Mouse (Mus musculus) spleen, adult 2 months (tissue): ENCODE results near the gene Prss12. TPM values are rescaled to one million over a fixed set of nuclear protein-coding genes. Genes with fewer than 3 reads are reported as not detected.

Source experiments
- DNase-seq, 2 experiments: peaks; one replicate each; pipeline versions ENCODE4 v3.0.0 to v3.0.0-alpha.2; 2012 to 2021; ENCODE audit warnings: low spot score in 2 of 2, low read depth in 1 of 2
- H3K27ac ChIP-seq: fragments of 200-500 bp; 2 replicates; pipeline ENCODE4 v1.5.1; 2012; ENCODE audit warnings: low read length, inconsistent platforms; ENCODE audit not compliant: insufficient read depth
- H3K27me3 ChIP-seq: fragments of 200-500 bp; 2 replicates; pipeline ENCODE4 v1.6.1; 2012; ENCODE audit warnings: mild to moderate bottlenecking, moderate library complexity, low read length, inconsistent platforms; ENCODE audit not compliant: control insufficient read depth, insufficient read depth
- H3K36me3 ChIP-seq: fragments of 200-500 bp; 2 replicates; pipeline ENCODE4 v1.6.1; 2012; ENCODE audit warnings: mild to moderate bottlenecking, low read length, inconsistent platforms; ENCODE audit not compliant: control insufficient read depth, insufficient read depth
- H3K4me1 ChIP-seq: fragments of 200-500 bp; 2 replicates; pipeline ENCODE4 v1.6.1; 2011; ENCODE audit warnings: inconsistent platforms; ENCODE audit not compliant: control insufficient read depth, insufficient read depth, insufficient read length
- H3K4me3 ChIP-seq: fragments of 200-500 bp; 2 replicates; pipeline ENCODE4 v1.5.1; 2011; ENCODE audit warnings: mild to moderate bottlenecking, inconsistent platforms; ENCODE audit not compliant: insufficient read depth, insufficient read length; ENCODE audit errors: extremely low read depth
- CTCF ChIP-seq: fragments of 200-500 bp; IDR thresholded peaks from 2 replicates; pipeline ENCODE4 v1.5.1; 2011; ENCODE audit warnings: mild to moderate bottlenecking, inconsistent platforms; ENCODE audit not compliant: insufficient read depth, insufficient read length, insufficient replicate concordance; ENCODE audit errors: extremely low read depth
- POLR2A ChIP-seq: fragments of 200-500 bp; IDR thresholded peaks from 2 replicates; pipeline ENCODE4 v1.6.1; 2011; ENCODE audit warnings: low read depth, low read length, inconsistent platforms
- WGBS: fragments of 180-500 bp; shearing (Covaris S2); methylation state at CpG from one replicate; pipeline ENCODE4 v1.1.7; 2018; 5-methylcytosine and 5-hydroxymethylcytosine counted together
- polyA plus RNA-seq: library from polyadenylated mRNA; depleted of rRNA; stranded (reverse); fragments of >200 nt; gene quantifications from 2 replicates; pipeline ENCODE4 v1.2.3, GENCODE M21; 2012

The Prss12 gene
- polyA plus RNA-seq, 1 experiment = 1.9 TPM

GRCm38 (mm10) chr3:123428005-123428404, 18.7 kb upstream of the Prss12 start:
- TF ChIP-seq POLR2A (no peak), CTCF (no peak)
- no peak overlapping the region for H3K4me3 ChIP-seq
- H3K36me3 ChIP-seq = no peaks in the 10 kb centered on the region
- H3K4me1 ChIP-seq = no peaks in the 10 kb centered on the region
- 82% methylated on average over 4 of the region's 4 CpGs for WGBS
- H3K27me3 ChIP-seq = no peaks in the 10 kb centered on the region
- no peak overlapping the region for H3K27ac ChIP-seq
- no peak for DNase-seq

DNA sequence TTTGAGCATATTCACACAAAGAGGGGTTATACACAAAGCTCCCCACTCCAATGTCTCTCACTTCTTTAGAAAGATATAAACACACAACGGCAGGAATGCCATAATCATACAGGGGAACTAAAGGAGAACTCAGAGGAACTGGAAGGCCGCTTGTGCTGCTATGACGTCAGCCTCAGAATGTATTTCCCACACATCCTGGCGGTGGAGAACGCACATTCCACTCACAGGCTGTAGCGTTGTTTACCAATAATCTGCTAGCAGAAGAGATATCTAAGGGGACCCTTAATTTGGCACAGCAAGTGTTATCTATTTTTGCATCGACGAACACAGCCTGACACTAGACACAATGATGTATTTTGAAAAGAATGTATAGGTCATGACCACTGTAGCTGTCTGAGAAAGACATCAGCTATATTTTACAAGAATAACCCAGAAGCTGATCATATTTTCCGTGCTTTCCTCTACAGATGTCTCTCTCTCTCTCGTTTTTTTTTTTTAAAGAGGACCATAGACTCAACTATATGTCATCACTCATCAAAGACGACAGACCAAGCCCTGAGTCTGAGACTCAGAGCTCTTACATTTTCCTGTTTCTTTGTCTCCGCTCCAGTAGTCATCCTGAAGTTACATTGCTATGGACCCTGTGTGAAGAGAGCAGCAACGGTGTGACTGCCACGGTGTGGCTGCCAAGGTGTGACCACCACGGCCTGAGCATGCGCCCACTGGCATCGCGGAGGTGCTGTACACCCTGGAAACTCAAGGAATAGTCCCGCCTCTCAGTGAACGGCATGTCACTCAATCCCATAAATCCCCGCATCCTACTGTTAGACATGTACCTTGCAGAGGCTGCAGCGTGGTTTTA, 16.9 kb upstream of the Prss12 start:
- WGBS = 82% methylated on average over 22 of the region's 22 CpGs
- H3K36me3 ChIP-seq = no peaks in the 10 kb centered on the region
- DNase-seq = no peak

GRCm38 (mm10) chr3:123431951-123432674, 14.6 kb upstream of the Prss12 start:
- no peaks in the 10 kb centered on the region for H3K27me3 ChIP-seq
- DNase-seq = no peak
- H3K36me3 ChIP-seq = no peaks in the 10 kb centered on the region
- no peak overlapping the region for H3K4me3 ChIP-seq
- TF ChIP-seq CTCF (no peak), POLR2A (no peak)
- H3K27ac ChIP-seq = no peak overlapping the region
- 53% methylated on average over 5 of the region's 5 CpGs for WGBS
- no peaks in the 10 kb centered on the region for H3K4me1 ChIP-seq

More for the DNA sequence above, 16.9 kb upstream of the Prss12 start:
- Histone ChIP-seq H3K27me3 (no peaks in the 10 kb centered on the region), H3K4me1 (no peaks in the 10 kb centered on the region), H3K27ac (no peak overlapping the region), H3K4me3 (no peak overlapping the region)
- TF ChIP-seq POLR2A (no peak), CTCF (no peak)

GRCm38 (mm10) chr3:123433362-123433761, 13.4 kb upstream of the Prss12 start:
- no peak for DNase-seq
- TF ChIP-seq POLR2A (no peak), CTCF (no peak)
- H3K4me3 ChIP-seq = no peak overlapping the region
- H3K36me3 ChIP-seq = no peaks in the 10 kb centered on the region
- H3K27ac ChIP-seq = no peak overlapping the region
- no peaks in the 10 kb centered on the region for H3K27me3 ChIP-seq
- 91% methylated on average over 3 of the region's 3 CpGs for WGBS
- no peaks in the 10 kb centered on the region for H3K4me1 ChIP-seq

GRCm38 (mm10) chr3:123437608-123438007, 9.1 kb upstream of the Prss12 start:
- H3K4me3 ChIP-seq = no peak overlapping the region

GRCm38 (mm10) chr3:123440490-123440889, 6.2 kb upstream of the Prss12 start:
- H3K27me3 ChIP-seq = no peaks in the 10 kb centered on the region
- H3K4me1 ChIP-seq = peaks cover 10% of the 10 kb centered on the region
- H3K36me3 ChIP-seq = no peaks in the 10 kb centered on the region
- TF ChIP-seq CTCF = no peak
- TF ChIP-seq POLR2A = no peak
- H3K27ac ChIP-seq = no peak overlapping the region
- no peak for DNase-seq
- WGBS = 18% methylated on average over 7 of the region's 7 CpGs
- no peak overlapping the region for H3K4me3 ChIP-seq

More at GRCm38 (mm10) chr3:123437608-123438007, 9.1 kb upstream of the Prss12 start:
- 82% methylated on average over 1 of the region's 1 CpGs for WGBS
- Histone ChIP-seq H3K36me3 (no peaks in the 10 kb centered on the region), H3K4me1 (no peaks in the 10 kb centered on the region), H3K27me3 (no peaks in the 10 kb centered on the region), H3K27ac (no peak overlapping the region)
- no peak for DNase-seq
- no peak for TF ChIP-seq CTCF
- TF ChIP-seq POLR2A = no peak
